Mouse (Mus musculus) embryo, embryonic 11.5 days (tissue): ENCODE measurements around the gene Stk11.
"Not testable (repeated sequence)": the region's sequence is repeated elsewhere in the genome, so short reads cannot be mapped to it uniquely, and the experiment has no call there.

Source experiments
- DNase-seq: peaks from one replicate; pipeline ENCODE4 v3.0.0-alpha.2; 2012; ENCODE audit warnings: low read depth, low spot score

The Stk11 gene

DNA sequence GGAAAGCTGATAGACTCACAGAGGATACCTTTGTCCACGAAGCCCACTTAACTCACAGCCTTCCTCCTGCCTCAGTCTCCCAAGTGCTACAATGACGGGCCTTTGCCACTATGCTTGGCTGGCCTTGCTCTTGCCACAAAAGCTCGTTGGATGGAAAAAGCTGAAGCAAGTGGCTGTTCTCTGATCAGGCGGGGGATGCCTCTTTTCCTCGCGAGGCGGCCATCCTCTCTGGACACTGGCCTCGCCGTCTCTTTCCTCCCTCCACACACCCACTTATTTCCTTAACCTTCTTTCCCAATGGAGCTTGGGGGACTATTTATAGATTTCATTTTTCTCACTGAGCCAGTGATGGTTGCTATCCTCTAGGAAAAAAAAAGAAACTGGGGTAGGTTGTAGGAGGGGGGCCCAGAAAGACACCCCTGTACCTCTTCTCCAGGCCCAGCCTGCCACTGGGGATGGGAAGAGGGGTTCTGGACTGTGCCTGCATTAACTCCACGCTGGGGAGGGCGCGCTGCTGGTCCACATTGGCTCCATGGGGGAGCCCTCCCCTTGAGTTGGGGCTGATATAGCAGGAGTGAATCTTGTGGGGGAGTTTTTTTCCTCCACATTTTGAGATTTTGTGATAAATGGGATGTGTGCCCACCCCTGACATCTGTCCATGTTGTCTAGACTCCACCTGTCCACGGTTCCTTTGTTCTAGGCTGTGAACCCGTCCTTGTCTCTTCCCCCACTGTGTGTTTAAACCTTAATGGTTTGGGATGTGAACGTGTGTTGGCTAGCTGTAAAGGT lies 41.7 kb downstream of the Stk11 start:
- DNase-seq, result no peak

- no peak for DNase-seq
Observed at GRCm38 (mm10) chr10:80158307-80158986, 42.8 kb downstream of the Stk11 start.

- no peak for DNase-seq
Observed at GRCm38 (mm10) chr10:80159021-80159560, 43.5 kb downstream of the Stk11 start.

DNA sequence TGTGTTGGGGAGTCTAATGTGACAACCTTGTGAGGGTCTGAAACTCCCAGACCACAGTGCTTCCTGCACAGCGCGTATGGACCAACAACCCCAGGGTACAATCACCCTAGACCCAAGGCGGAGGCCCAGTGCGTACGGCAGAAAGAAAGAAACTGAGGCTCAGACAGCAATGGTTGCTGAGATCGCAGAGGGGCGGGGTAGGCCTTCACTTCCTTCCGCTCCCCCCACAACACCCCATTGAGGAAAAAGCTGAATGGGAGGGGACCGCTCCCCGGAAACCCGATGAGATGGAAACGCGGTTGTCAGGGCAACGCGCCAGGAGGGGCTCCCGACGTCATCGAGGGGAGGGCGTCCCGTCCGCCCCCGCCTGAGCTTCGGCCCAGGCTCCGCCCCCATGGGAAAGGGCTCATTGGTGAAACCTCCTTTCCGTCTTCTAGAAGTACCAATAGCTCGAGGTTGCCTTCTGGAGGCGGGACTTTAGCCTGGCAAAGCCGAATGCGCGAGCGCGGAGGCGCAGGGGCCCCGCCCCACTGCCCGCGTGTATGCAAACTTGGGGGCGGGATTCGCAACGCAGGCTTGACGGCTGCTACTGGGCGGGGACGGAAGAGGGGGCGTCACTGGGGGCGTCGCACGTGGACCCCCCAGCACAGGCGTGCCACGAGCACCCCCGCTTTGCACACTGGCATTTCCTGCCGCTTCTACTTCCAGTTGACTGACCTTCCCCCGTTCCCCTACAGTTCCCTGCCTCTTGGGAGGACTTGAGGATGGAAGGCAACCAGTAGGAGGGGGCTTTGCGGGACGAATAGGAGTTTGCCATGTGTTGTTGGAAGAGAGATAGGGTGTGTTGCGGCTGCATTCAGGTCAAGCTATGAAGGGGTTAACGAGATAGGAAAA lies 44.2 kb downstream of the Stk11 start:
- DNase-seq, result peak; percentile 97

GRCm38 (mm10) chr10:80160455-80161371 lies 45.1 kb downstream of the Stk11 start:
- no peak for DNase-seq

DNA sequence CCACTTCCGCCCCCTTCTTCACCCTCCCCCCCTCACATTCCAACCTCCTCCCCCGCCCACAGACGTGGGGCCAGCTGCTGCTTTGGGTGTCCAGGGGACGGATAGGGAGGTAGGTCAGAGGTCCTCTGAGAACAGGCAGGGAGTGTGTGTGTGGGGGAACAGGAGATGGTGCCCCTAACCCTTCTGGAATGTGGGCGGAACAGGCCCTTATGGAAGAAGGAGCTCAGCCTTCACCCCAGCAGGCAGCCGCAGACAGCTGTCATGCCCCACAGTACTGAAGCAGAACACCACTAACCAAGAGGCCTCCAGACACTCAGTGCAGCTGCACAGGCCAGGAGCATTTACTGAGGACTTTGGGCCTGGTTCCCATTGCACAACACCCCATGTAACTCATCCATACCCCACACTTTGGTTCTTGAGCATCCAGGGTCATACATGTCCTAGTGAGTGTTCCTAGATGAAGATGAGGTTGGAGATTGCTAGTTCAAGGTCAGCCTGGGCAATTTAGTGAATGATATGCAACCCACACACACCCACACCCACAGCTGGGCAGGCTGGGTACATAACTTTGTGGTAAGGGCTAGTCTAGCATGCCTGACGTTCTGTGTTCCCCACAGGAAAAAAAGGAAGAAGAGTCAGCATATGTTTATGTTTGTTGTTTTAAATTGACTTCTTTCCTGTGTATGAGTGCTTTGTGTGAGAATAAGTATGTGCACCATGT lies 46.1 kb downstream of the Stk11 start:
- no peak for DNase-seq

DNA sequence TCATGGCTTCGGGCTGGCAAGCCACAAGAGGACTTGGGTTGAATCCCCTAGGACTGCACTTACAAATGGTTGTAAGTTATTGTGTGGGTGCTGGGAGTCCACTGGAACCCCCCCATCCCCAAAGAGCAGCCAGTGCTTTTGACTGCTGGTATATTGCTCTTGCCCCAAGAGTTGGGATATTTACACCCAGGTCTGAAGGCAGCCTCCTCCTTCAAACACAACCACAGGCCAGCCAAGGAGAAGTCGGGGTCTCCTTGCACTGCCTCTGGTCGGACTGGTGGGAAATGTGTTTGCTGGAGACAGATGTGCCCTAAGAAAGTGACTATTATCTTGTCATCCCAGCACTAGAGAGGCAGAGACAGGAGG lies 46.6 kb downstream of the Stk11 start:
- DNase-seq, result no peak

DNA sequence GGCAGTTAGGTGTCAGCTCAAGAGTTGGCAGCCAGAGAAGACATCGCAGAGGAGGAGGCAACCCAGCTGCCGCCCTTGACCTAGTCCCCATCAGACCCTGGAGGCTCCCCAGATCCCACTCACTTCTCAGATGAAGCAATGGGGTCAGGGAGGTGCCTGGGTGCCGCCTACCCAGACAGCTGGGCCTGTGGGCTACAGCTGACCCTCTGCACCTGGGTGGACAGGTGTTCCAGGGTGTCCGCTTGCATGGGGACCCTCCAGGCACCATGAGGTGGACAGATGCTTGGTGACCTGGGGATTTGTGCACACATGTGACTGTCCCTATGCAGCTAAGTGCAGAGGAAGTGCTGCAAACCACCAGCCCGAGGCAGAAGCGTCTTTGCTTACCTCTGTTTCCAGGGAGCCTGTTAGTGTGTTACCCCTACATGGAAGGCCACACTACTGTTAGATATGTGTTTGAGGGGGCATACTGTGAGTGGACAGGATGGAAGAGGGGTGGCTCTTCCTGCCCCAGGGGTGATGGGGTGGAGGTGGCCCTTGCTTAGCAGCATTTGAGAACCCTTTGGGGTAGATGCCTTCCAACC lies 47.2 kb downstream of the Stk11 start:
- DNase-seq, result no peak

DNA sequence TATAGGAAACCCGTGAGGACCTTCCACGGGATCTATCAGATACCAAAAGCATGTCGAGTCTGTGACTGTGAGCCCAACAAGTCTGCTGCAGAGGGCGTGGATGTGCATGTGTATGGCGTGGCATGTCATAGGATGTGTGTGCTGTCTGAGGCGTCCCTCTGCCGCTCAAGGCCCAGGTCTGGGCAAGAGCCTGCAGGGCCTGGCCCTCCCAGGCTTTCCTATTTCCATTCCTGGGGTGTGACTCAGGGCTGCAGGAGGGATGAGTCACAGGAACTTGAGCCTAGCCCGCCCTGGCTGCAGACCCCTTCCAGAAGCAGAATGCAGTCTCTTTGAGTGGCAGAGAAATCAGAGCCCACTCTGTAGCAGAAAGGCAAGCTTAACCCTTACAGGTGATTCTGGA lies 48.1 kb downstream of the Stk11 start:
- no peak for DNase-seq

DNA sequence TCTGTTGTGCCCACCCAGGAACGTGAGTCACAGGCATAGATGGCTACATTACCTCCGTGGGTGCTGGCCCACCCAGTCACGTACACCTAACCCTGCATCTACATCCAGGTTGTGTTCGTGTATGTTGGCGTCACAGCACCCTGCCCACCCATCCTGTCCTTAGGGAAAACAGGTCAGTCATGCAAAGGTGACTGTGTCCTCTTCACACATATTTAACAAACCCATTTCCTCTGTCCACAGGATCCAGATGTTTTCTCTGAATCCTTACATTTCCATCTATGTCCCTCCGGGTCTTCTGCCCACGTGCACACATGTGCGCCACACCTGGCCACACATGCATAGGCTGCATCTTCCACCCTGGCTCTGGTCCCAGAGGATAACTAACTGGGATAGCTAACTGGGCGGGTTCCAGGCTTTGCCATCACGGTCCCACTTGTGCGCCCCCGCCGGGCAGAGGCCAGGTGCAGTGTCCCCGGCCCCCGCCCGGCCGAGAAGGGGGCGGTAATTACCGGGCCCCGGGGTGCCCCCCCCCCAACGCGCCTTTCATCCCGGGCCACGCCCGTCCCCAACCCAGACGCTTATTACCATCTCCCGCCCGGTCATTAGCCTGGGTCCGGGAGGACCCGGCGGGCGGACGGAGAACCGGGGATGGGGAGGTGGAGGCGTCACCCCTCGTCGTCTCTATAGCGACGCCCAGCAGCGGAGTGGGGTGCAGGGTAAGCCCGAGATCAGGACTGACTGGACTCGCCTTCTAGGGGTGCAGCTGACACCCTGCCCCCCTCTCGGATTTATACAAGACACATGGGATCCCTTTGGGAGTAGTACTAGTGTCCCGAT lies 48.8 kb downstream of the Stk11 start:
- DNase-seq, result no peak

- DNase-seq, result peak; percentile 94
Observed at GRCm38 (mm10) chr10:80164998-80165344, 49.4 kb downstream of the Stk11 start.

DNA sequence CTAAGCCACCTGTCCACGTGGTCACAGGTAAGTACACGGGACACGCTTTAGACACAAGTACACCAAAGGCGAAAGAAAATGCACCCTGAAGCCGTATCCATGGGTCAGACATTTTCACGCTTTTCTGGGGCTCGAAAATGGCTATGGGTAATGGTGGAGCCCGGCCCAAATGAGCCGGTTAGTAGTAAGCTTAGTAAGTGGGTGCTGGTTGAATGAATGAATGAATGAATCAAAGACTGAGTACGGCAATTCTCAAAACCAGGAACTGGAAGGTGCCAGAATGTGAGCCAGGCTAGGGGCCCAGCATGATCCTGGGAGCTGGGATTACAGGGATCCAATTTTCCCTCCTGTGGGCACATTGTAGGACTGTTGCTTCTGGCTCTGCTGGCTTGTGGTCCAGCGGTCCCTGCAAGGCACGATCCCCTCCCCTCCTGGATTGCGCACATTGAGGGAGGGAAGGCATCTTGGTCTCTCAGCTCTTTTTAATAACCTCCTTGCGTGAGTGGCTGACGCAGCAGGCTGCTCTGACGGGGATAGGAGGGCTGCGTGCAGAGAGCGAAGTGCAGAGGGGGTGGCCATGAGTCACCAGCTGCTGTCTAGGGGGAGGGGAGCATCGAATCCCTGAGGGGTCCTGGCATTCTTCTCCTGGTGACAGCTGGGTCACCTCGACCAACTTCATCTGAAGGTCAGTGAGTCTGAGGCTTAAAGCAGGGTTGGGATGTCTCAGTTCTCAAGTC lies 50.0 kb downstream of the Stk11 start, which contains the start of gene Cirbp:
Gene Cirbp (plus strand): TSS at position 594 of the 737 bp plus-strand sequence.
- no peak for DNase-seq

DNA sequence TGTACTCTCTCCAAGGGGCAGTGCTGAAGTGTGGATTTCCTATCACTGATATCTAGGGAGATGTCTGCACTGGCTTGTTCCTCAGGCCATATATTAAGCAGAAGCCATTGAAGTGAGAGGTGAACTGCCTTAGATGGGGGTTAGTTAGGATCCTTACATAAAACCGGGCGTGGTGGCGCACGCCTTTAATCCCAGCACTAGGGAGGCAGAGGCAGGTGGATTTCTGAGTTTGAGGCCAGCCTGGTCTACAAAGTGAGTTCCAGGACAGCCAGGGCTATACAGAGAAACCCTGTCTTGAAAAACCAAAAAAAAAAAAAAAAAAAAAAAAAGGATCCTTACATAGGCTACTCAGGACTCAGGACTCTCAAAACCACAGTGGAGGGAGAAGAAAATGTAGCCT lies 50.5 kb downstream of the Stk11 start:
- not testable (repeated sequence) for DNase-seq

DNA sequence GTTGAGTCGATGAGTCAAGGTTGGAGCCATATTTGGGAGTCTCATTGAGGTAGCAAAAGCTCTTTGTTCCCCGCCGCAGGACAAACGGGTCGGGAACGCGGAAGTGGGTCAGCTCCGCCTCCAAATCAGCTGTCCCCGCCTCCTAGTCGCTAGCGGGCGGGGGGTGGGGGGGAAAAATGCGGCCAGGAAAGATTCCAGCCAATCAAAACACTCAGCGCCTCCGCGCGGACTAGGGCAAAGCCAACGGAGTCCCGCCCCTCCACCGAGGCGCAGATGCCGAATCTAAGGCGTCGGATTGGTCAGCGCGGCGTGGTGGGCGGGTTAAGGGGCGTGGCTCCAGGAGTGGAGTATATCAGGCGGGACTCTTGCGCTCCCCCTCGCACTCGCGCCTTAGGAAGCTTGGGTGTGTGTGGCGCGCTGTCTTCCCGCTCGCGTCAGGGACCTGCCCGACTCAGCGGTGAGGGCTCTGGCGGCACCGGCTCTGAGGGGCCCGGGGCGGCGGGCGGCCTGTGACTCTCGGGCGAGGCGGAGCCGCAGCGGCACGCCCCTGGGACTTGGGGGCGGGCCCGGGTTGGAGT lies 51.9 kb downstream of the Stk11 start:
- DNase-seq, result peak; percentile 99

- DNase-seq, result peak; percentile 90
Observed at GRCm38 (mm10) chr10:80168038-80168661, 52.5 kb downstream of the Stk11 start.

- no peak for DNase-seq
Observed at GRCm38 (mm10) chr10:80169070-80169469, 53.5 kb downstream of the Stk11 start.

DNA sequence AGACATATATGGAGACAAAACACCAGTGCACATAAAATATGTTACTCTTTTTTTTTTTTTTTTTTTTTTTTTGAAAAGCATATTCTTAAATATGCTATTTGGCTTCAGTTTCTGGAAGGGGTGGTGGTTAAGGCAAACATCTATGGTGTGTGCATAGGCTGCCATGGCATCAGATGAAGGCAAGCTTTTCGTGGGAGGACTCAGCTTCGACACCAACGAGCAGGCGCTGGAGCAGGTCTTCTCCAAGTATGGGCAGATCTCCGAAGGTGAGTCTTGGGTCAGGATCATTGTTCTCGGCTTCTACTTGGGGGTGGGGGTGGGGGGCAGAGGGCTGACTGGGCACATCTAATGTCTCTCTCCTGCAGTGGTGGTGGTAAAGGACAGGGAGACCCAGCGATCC lies 54.0 kb downstream of the Stk11 start:
- no peak for DNase-seq
